Mouse (Mus musculus) c-Kit-positive CD71-negative TER-119-negative erythroid progenitor cells, embryonic 14.5 days (primary cell): ENCODE measurements around the gene Gnaz.
A peak's percentile ranks its signal among the peaks of the same experiment; 100 is the strongest.
"Not testable (repeated sequence)": the region's sequence is repeated elsewhere in the genome, so short reads cannot be mapped to it uniquely, and the experiment has no call there.

Experiments used
- DNase-seq: peaks from one replicate; pipeline ENCODE4 v3.0.0-alpha.2; 2013; ENCODE audit warnings: low read depth

The Gnaz gene

GRCm38 (mm10) chr10:75030234-75030633 lies 63.3 kb downstream of the Gnaz start:
- DNase-seq = no peak

DNA sequence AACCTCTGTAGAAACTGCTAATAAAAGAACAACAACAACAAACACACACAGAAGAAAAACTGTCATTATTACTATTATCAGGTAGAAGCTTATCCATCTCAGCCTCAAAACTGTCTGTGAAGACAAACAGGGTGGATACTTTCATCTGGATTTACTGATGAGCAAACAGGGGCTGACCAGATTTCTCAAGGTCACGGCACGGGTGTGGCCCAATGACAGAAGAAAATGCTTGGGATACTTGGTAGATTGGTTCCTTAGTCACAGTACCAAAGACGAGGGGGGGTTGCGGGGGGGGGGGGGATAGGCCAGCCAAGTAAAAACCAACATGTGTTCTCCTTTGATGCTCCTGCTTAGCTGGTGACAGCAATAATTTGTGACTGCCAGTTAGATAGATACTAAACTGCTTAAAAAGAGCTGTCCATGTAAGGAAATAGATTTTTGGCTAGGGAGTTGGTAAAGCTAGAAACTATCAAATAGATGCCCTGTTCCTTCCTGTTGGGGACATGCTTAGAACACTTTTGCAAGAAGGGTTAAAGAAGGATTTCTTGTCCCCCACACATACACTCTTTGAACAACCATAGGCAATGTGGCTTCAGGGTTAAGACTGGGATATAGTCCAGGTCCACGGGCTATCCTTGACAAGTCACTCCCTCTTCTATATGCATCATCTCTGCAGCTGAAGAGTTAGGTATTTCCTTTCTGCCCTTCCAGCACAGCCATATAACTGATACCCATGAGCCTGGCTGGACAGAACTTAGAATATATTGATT lies 64.6 kb downstream of the Gnaz start:
- DNase-seq = no peak

DNA sequence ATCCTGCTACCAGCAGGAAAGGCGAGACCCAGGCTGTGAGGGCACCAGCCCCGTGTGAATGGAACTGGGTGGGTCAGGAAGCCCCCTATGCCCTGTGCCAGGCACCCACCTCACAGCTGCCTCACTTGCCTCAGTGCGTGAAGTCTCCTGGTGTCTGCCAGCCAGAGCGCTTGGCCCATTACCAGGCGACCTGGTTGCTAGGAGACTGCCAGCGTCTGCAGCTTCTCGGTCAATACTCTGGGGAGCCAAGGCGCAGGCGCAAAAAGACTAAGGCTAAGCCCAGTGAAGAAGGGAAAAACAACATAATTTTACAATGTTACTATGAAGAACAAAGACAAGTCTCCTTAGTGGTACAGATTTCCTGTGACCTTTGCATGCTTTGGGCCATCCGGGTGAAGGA lies 65.4 kb downstream of the Gnaz start, which contains the start of gene Rsph14:
Rsph14 (minus strand) TSS at position 192 of the 400 bp plus-strand sequence.
- DNase-seq = no peak

DNA sequence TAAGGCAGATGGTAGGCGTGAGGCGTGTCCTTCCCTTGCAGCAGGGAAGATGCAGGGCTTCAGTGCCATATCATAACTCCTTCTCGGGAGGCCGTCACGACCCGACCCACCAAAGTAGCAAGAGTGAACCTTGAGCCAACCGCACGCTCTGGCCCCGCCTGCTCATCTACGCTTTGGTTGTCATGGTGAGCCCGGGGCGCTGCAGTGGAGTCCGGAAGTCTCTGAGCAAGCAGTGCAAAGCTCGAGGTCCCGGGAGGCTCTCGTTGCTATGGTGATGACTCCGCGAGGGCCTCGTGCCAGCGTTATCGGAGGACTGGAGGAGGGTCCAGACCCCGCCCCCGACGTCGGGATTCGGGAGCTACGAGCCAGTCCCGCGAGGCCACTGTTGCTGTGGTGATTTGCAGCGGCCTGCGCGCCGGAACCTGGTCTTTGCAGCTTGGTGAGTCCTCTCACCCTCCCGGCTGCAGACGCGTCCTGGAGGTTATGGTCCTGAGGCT lies 70.0 kb downstream of the Gnaz start, which contains the start of gene Rab36:
Rab36 (plus strand) TSS at position 176 of the 497 bp plus-strand sequence.
- peak; percentile 78 for DNase-seq

GRCm38 (mm10) chr10:75042060-75042459 lies 75.1 kb downstream of the Gnaz start:
- not testable (repeated sequence) for DNase-seq

GRCm38 (mm10) chr10:75044459-75044858 lies 77.5 kb downstream of the Gnaz start:
- no peak for DNase-seq

DNA sequence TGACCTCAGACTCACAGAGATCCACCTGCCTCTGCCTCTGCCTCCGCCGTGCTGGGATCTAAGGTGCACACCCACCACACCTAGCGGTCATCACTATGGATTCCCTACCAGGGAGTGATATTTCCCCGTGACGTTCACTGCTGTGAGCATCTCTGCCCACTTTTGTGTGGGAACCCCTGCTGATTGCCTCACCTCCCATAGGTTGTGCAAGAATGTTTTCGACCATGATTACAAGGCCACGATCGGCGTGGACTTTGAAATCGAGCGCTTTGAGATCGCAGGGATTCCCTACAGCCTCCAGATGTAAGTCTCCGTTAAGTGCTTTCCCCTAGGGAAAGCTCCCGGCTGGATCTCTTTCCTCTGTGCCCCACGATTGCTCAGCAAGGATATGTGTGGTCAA lies 78.9 kb downstream of the Gnaz start:
- no peak for DNase-seq

- no peak for DNase-seq
Measured at GRCm38 (mm10) chr10:75048711-75049110, 81.7 kb downstream of the Gnaz start.

- DNase-seq = no peak
Measured at GRCm38 (mm10) chr10:75051364-75052074, 84.5 kb downstream of the Gnaz start.

DNA sequence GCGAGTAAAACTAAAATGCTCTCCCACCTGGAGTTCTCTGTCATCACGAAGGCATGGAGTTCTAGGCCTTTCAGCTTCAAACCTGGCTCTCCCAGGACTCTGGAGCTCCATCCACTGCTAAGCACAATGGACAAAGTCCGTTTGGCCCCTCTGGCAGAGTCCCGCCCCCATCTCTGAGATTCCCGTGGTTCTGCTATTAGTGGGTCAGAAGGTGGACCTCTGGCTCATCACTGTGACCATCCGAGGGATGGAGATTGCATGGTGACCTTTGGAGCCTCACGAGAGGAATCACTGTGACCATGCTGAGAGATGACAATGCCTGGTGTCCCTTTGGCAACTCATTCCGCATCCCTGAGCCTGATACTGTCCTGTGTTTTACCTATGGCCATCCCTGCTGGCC lies 85.9 kb downstream of the Gnaz start:
- no peak for DNase-seq

- DNase-seq = no peak
Measured at GRCm38 (mm10) chr10:75053655-75054054, 86.7 kb downstream of the Gnaz start.

DNA sequence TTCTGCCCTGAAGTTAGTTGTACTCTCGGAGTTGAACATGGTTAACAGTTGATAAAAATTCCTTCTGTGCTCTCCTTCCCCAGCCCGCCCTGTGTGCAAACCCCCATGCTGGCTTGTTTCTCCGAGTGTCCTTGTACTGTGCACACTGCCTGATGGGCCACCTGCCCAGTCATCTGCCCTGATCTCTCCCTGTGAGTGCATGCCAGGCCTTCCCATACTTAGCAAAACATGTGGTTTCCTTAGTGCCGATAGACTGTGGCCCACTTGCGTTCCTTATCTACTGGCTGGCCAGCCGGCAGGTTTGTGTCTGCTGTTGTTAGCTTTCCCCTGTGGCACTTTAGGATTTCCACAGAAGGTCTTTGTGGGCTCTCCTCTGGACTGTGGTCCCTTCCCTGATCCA lies 87.1 kb downstream of the Gnaz start:
- no peak for DNase-seq

DNA sequence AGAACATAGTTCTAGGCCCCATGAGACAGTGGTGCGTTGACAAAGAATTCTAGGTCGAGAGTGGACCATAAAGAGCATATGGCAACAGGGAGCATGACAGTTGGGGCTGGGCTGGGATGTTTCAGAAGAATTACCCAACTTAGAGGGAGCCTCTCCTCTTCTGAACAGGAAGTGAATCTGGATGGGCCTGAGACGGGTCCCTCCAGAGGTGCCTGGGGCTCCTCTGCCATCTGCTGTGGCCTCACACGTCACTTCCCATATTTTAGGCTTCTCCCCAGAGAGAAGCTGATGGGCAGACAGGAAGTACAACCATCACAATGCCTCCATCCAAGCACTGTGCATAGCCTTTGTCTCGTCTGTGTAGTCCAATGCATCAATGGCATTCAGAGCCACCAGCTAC lies 88.7 kb downstream of the Gnaz start:
- no peak for DNase-seq

DNA sequence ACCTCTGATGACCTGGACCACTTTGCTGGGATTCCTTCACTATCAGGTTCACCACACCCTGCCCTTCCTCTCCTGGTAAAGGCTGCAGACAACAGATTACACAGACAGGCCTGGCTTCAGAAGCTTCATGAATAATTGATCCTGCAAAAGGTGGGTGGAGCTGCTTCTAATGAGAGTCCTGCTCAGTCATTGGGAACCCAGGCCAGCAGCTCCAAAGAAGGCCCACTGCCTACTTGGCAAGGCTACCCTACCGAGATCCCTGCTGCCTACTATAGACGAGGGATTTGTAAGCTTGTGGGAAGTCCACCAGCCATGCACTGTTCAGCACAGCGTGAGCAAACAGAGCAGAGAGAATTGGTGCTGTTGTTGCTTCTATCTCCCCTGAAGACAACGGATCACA lies 89.3 kb downstream of the Gnaz start:
- no peak for DNase-seq

- DNase-seq = no peak
Measured at GRCm38 (mm10) chr10:75058336-75058735, 91.4 kb downstream of the Gnaz start.

- DNase-seq = no peak
Measured at GRCm38 (mm10) chr10:75058761-75059395, 91.9 kb downstream of the Gnaz start.

DNA sequence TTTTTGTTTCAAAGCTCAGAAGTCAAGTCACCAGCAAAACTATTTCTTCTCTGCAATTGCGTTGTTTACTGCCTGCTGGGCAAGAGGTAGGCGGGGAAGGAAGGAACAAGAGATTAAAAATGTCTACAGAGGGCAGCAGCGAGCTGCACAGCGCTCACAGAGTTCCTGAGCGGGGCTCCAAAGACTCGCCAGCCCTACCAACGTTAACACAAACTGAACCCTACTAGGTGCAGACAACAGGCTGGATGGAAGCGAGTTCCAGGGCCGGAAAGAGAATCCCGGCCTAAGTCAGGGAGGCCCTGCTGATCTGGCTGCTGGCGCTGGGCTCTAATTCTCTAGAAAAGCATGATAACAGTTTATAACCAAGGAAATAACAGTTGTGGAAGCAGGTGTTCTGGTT lies 92.4 kb downstream of the Gnaz start:
- peak; percentile 73 for DNase-seq

- peak; percentile 41 for DNase-seq
Measured at GRCm38 (mm10) chr10:75060217-75060842, 93.4 kb downstream of the Gnaz start, which contains the start of gene Bcr. TSS of gene Bcr (plus strand) at chr10:75060592.

- DNase-seq = no peak
Measured at GRCm38 (mm10) chr10:75060843-75061235, 93.9 kb downstream of the Gnaz start.

DNA sequence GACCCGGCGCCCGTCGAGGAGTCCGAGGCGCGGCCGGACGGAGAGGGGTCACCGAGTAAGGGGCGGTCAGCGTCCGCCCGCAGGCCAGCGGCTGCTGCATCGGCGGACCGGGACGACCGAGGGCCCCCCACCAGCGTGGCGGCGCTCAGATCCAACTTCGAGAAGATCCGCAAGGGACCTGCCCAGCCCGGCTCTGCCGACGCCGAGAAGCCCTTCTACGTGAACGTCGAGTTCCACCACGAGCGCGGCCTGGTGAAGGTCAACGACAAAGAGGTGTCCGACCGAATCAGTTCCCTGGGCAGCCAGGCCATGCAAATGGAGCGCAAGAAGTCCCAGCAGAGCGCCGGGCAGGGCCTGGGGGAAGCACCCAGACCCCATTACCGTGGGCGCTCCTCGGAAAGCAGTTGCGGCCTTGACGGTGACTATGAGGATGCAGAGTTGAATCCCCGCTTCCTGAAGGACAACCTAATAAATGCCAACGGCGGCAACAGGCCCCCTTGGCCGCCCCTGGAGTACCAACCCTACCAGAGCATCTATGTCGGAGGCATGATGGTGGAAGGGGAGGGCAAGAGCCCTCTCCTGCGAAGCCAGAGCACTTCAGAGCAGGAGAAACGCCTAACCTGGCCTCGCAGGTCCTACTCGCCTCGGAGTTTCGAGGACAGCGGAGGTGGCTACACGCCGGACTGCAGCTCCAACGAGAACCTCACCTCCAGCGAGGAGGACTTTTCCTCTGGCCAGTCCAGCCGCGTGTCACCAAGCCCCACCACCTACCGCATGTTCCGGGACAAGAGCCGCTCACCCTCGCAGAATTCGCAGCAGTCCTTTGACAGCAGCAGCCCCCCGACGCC lies 94.6 kb downstream of the Gnaz start:
- DNase-seq = no peak

- DNase-seq = no peak
Measured at GRCm38 (mm10) chr10:75062189-75062561, 95.2 kb downstream of the Gnaz start.
